Mouse (Mus musculus) heart, adult 9 months (tissue): ENCODE results near the gene Cmip.

Source experiments
- DNase-seq, 2 experiments: peaks; one replicate each; pipeline ENCODE4 v3.0.0; 2022; ENCODE audit warnings: low spot score in 2 of 2

Cmip gene

DNA sequence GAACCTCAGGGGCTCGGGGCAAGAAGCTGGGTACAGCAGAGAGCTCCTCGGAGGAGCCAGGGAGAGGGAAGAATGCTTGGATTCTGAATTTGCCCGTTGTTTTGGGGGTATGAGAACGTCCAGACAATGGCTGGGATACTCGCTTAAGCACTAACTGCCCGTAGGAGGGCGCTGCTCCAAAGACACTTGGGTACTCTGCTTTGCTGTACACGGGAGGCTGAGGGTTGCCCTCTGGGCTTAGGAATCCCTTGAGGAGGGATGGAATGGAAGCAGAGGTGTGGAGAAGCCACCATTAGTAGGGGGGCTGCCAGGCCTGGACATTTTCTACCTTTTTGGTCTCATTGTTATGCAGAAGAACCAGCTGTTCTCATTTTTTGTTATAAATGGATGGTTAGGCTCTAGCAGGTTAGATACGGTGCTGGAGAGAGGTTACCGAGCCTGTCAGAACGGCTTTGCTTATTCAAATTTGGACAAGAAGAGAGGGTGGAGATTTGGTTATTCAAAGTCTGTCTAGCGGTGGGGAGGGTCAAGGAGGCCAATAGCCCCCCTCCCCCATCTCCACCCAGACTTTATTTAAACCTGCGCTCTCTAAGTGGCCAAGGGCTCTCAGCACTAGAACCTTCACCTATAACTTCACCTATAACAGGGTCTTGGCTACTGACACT is 246.7 kb downstream of the Cmip start:
- no peak for DNase-seq

DNA sequence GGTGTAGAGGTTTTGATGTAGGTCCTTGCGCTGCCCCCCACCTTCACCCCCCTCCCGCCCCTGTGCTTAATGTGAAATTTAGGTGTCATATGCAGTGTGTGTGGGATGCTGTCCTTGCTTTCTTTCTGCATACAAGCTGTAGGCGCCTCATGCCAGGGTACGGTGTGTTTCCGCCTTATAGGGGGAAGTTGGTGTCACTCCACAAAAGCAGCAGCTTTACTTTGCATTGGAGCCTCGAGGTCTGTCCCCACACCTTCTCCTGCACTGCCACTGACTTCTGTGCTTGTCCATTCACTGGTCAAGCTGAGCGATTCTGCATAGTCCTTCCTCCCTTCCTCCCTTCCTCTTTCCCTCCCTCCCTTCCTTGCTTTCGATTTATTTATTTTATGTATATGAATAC is 250.8 kb downstream of the Cmip start:
- no peak for DNase-seq
